Mouse (Mus musculus): ENCODE data around the gene Pde4dip. TPM values are rescaled to one million over a fixed set of nuclear protein-coding genes. Genes with fewer than 3 reads are reported as not detected.

Pde4dip gene
- polyA plus RNA-seq, 1 experiment from 2014 or later, result 67.6 TPM

- Histone ChIP-seq H3K27ac (replicated peaks) (no peak overlapping the region), H3K4me3 (no peak overlapping the region)
- WGBS, result 89% methylated on average over 15 of the region's 15 CpGs
Measured at GRCm38 (mm10) chr3:97831564-97832320, 56.8 kb downstream of the Pde4dip start.

GRCm38 (mm10) chr3:97830622-97831021 is 57.9 kb downstream of the Pde4dip start:
- H3K27me3 ChIP-seq, result no peaks in the 10 kb centered on the region
- H3K9me3 ChIP-seq, result no peaks in the 10 kb centered on the region
- no peak for ATAC-seq (replicated peaks)
- no peak overlapping the region for H3K9ac ChIP-seq (replicated peaks)
- H3K4me1 ChIP-seq, result 0 out of 2 replicates have a peak, but pooled peaks cover 4% of the 10 kb centered on the region
- no peaks in the 10 kb centered on the region for H3K36me3 ChIP-seq
- no peak overlapping the region for H3K4me2 ChIP-seq (replicated peaks)
- H3K4me3 ChIP-seq, result no peak overlapping the region
- WGBS, result 77% methylated on average over 2 of the region's 2 CpGs
- no peak overlapping the region for H3K27ac ChIP-seq (replicated peaks)

More at GRCm38 (mm10) chr3:97831564-97832320, 56.8 kb downstream of the Pde4dip start:
- H3K4me2 ChIP-seq (replicated peaks), result no peak overlapping the region
- H3K36me3 ChIP-seq, result no peaks in the 10 kb centered on the region
- 0 out of 2 replicates have a peak, but pooled peaks cover 4% of the 10 kb centered on the region for H3K4me1 ChIP-seq
- no peak overlapping the region for H3K9ac ChIP-seq (replicated peaks)
- no peaks in the 10 kb centered on the region for H3K27me3 ChIP-seq
- no peak for ATAC-seq (replicated peaks)
- no peaks in the 10 kb centered on the region for H3K9me3 ChIP-seq

- H3K36me3 ChIP-seq, result no peaks in the 10 kb centered on the region
- no peak for ATAC-seq (replicated peaks)
- no peak overlapping the region for H3K27ac ChIP-seq (replicated peaks)
- H3K27me3 ChIP-seq, result peaks cover 2% of the 10 kb centered on the region; the same call in 1 of the 2 replicates
- H3K4me1 ChIP-seq, result 0 out of 2 replicates have a peak, but pooled peaks cover 4% of the 10 kb centered on the region
- 38% methylated on average over 2 of the region's 2 CpGs for WGBS
- no peak overlapping the region for H3K4me2 ChIP-seq (replicated peaks)
- H3K9me3 ChIP-seq, result no peaks in the 10 kb centered on the region
- no peak overlapping the region for H3K9ac ChIP-seq (replicated peaks)
- no peak overlapping the region for H3K4me3 ChIP-seq
Measured at GRCm38 (mm10) chr3:97830122-97830521, 58.4 kb downstream of the Pde4dip start.

- no peak overlapping the region for H3K4me2 ChIP-seq (replicated peaks)
- H3K9me3 ChIP-seq, result no peaks in the 10 kb centered on the region
- ATAC-seq (replicated peaks), result no peak
- H3K27ac ChIP-seq (replicated peaks), result no peak overlapping the region
- peaks cover 12% of the 10 kb centered on the region for H3K4me1 ChIP-seq
- 94% methylated on average over 4 of the region's 4 CpGs for WGBS
- no peaks in the 10 kb centered on the region for H3K36me3 ChIP-seq
- H3K9ac ChIP-seq (replicated peaks), result no peak overlapping the region
- peaks cover 8% of the 10 kb centered on the region for H3K27me3 ChIP-seq
- H3K4me3 ChIP-seq, result no peak overlapping the region
Measured at GRCm38 (mm10) chr3:97828286-97828685, 60.2 kb downstream of the Pde4dip start.

- H3K4me2 ChIP-seq (replicated peaks), result no peak overlapping the region
- ATAC-seq (replicated peaks), result no peak
- H3K9me3 ChIP-seq, result no peaks in the 10 kb centered on the region
- peaks cover 8% of the 10 kb centered on the region for H3K27me3 ChIP-seq
- H3K9ac ChIP-seq (replicated peaks), result no peak overlapping the region
- WGBS, result 23% methylated on average over 3 of the region's 3 CpGs
- no peak overlapping the region for H3K27ac ChIP-seq (replicated peaks)
- H3K4me3 ChIP-seq, result no peak overlapping the region
- H3K4me1 ChIP-seq, result peaks cover 9% of the 10 kb centered on the region
- H3K36me3 ChIP-seq, result no peaks in the 10 kb centered on the region
Measured at GRCm38 (mm10) chr3:97825246-97825645, 63.3 kb downstream of the Pde4dip start.

- Histone ChIP-seq H3K4me2 (replicated peaks) (peak overlapping the region; percentile 69), H3K27me3 (peaks cover 8% of the 10 kb centered on the region), H3K9ac (replicated peaks) (no peak overlapping the region), H3K4me1 (peaks cover 9% of the 10 kb centered on the region), H3K36me3 (no peaks in the 10 kb centered on the region), H3K9me3 (no peaks in the 10 kb centered on the region), H3K27ac (replicated peaks) (no peak overlapping the region), H3K4me3 (no peak overlapping the region)
- 5% methylated on average over 4 of the region's 5 CpGs for WGBS
- ATAC-seq (replicated peaks), result no peak
Measured at GRCm38 (mm10) chr3:97824744-97825143, 63.8 kb downstream of the Pde4dip start.

GRCm38 (mm10) chr3:97824011-97824711 is 64.3 kb downstream of the Pde4dip start:
- Histone ChIP-seq H3K4me3 (peak overlapping the region; percentile 37), H3K4me2 (replicated peaks) (peak overlapping the region; percentile 69), H3K27ac (replicated peaks) (no peak overlapping the region), H3K36me3 (no peaks in the 10 kb centered on the region), H3K9me3 (no peaks in the 10 kb centered on the region), H3K27me3 (peaks cover 8% of the 10 kb centered on the region), H3K9ac (replicated peaks) (peak overlapping the region; percentile 29; the same call in 1 of the 2 replicates), H3K4me1 (peaks cover 9% of the 10 kb centered on the region)
- peak; percentile 41; the same call in 1 of the 2 replicates for ATAC-seq (replicated peaks)
- 1% methylated on average over 29 of the region's 29 CpGs for WGBS

GRCm38 (mm10) chr3:97823438-97823837 is 65.1 kb downstream of the Pde4dip start:
- Histone ChIP-seq H3K4me1 (peaks cover 9% of the 10 kb centered on the region), H3K4me3 (no peak overlapping the region), H3K9ac (replicated peaks) (no peak overlapping the region), H3K27me3 (peaks cover 8% of the 10 kb centered on the region), H3K4me2 (replicated peaks) (0 out of 2 replicates have a peak overlapping the region, but pooled peaks have one; percentile 69), H3K9me3 (no peaks in the 10 kb centered on the region), H3K27ac (replicated peaks) (no peak overlapping the region), H3K36me3 (no peaks in the 10 kb centered on the region)
- 27% methylated on average over 6 of the region's 6 CpGs for WGBS
- no peak for ATAC-seq (replicated peaks)

GRCm38 (mm10) chr3:97819050-97819449 is 69.5 kb downstream of the Pde4dip start:
- Histone ChIP-seq H3K4me3 (no peak overlapping the region), H3K9me3 (no peaks in the 10 kb centered on the region), H3K27me3 (peaks cover under 1% of the 10 kb centered on the region), H3K9ac (replicated peaks) (no peak overlapping the region), H3K36me3 (no peaks in the 10 kb centered on the region), H3K4me2 (replicated peaks) (no peak overlapping the region), H3K27ac (replicated peaks) (no peak overlapping the region), H3K4me1 (peaks cover 4% of the 10 kb centered on the region)
- ATAC-seq (replicated peaks), result no peak
- WGBS, result 42% methylated on average over 3 of the region's 3 CpGs

GRCm38 (mm10) chr3:97818383-97818982 is 70.0 kb downstream of the Pde4dip start:
- H3K9me3 ChIP-seq, result no peaks in the 10 kb centered on the region
- no peak overlapping the region for H3K27ac ChIP-seq (replicated peaks)
- 85% methylated on average over 1 of the region's 1 CpGs for WGBS
- no peak overlapping the region for H3K9ac ChIP-seq (replicated peaks)
- no peaks in the 10 kb centered on the region; the same call in 1 of the 2 replicates for H3K27me3 ChIP-seq
- H3K4me2 ChIP-seq (replicated peaks), result no peak overlapping the region
- no peaks in the 10 kb centered on the region for H3K4me1 ChIP-seq
- H3K4me3 ChIP-seq, result no peak overlapping the region
- ATAC-seq (replicated peaks), result no peak
- no peaks in the 10 kb centered on the region for H3K36me3 ChIP-seq

- ATAC-seq (replicated peaks), result peak; percentile 80
- Histone ChIP-seq H3K36me3 (no peaks in the 10 kb centered on the region), H3K27me3 (no peaks in the 10 kb centered on the region), H3K4me3 (no peak overlapping the region), H3K9me3 (no peaks in the 10 kb centered on the region), H3K27ac (replicated peaks) (peak overlapping the region; percentile 3; the same call in 1 of the 2 replicates), H3K4me1 (peaks cover 10% of the 10 kb centered on the region; the same call in 1 of the 2 replicates), H3K4me2 (replicated peaks) (no peak overlapping the region), H3K9ac (replicated peaks) (no peak overlapping the region)
- 19% methylated on average over 7 of the region's 7 CpGs for WGBS
Measured at GRCm38 (mm10) chr3:97811651-97812399, 76.7 kb downstream of the Pde4dip start.
